Mouse (Mus musculus) lung, postnatal 25 days (tissue): ENCODE results near the gene Hoxd8.

Source experiments
- DNase-seq: peaks from one replicate; pipeline ENCODE4 v3.0.0; 2022; ENCODE audit warnings: low spot score

Hoxd8 gene

GRCm38 (mm10) chr2:74686301-74686987, 18.0 kb upstream of the Hoxd8 start:
- DNase-seq = peak; percentile 46

DNA sequence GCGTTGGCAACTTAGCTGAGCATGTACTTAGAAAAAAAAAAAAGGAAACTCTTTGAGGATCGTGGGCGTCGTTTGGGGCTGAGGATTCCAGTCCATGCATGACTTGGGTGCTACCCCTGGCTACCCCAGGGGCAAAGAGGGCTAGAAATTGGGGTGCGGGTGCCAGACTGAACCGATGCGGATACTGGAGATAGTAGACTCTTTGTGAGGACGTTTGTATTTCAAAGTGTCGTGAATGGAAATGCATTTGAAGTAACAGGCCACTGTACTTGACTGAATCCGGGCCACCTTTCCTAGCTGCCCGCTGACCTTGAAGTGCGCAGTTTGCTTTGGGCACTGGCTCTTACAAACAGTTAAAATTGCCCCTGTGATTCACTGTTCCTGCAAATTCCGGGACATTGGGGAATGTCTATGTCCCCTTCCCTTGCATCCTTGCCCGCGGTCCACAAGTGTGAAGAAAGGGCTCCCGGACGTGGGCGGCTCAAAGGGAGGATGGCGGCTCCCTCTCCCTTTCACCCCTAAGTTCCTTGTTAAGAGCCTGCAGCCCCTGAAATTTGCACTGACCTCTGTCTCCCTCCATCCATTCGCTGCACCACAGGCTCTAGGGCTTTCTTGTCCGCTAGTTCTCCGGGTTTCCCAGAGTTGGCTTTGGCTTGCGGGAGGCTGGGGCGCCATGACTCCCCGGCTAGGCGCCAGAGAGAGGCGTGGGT, 17.3 kb upstream of the Hoxd8 start:
- no peak for DNase-seq

DNA sequence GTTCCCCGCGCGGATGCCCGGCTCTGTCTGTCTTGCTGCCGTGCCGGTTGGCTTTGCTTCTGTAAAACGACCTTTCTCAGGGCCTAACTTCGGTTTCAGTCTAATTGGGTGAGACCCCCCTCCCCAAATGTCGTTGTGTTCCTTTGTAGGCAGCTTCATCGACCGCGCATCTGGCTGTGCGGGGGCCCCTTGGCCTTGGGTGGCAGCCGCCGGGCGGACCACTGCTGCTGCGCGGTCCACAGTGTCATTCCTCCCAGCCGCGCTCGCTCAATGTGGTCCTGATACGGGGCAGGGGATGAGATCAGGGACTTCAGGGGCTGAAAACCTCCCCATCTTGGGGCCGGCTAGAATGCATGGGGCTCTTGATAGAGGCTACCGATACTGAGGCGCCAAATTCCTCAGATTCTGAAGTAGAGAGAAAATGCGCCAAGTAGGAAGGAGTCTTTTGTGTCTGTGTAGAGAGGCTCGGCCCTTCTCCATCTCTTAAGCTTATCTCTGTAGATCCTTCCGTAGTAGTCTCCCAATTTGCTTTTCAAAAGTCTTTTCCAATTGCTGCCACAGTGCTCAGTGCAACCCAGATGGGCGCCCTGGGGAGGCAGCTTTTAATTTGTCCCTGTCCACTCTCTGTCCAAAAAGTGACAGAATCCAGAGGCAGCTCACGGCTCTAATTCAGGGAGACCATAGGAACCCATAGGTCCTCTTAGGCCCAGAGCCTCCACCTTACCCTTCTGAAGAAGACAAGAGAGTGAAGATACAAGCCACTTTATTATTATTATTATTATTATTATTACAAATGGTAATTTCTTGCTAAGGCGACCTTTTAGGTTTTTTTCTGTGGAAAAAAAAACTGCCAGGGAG, 16.5 kb upstream of the Hoxd8 start:
- no peak for DNase-seq

DNA sequence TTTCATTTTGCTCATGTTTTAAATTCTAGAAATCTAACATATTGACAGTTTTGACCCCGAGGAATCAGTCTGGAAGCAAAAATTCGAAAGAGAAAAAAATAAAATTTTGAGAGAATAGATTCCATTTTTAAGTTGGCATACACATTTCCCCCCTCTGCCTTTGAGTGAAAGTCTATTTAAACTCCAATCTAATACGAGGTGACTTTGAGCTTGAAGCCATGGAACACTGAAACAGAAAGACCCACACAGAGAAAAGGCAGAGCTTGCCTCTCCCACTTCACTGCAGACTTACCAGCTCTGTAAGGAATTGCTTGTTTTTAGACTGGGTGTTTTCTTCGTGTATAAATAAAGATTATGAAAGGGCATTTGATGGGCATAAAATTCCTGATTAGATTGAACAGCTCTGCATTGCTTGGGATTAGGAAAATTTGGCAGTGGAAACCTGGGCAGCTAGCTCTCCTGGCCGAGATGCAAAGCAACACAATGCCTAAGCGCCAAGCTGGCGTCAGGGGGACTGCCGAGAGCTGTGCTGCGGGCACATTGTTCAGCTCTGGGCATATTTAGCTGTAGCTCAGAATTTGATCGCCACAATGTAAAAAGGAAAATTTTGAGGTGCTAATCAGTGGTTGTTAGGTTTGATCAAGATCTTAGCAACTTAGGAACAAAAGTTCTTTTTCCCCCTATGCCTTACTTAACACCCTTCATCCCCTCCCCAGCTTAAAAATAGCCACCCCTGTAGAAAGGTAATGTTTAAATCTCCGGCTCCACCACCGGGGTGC, 15.4 kb upstream of the Hoxd8 start:
- DNase-seq = no peak

DNA sequence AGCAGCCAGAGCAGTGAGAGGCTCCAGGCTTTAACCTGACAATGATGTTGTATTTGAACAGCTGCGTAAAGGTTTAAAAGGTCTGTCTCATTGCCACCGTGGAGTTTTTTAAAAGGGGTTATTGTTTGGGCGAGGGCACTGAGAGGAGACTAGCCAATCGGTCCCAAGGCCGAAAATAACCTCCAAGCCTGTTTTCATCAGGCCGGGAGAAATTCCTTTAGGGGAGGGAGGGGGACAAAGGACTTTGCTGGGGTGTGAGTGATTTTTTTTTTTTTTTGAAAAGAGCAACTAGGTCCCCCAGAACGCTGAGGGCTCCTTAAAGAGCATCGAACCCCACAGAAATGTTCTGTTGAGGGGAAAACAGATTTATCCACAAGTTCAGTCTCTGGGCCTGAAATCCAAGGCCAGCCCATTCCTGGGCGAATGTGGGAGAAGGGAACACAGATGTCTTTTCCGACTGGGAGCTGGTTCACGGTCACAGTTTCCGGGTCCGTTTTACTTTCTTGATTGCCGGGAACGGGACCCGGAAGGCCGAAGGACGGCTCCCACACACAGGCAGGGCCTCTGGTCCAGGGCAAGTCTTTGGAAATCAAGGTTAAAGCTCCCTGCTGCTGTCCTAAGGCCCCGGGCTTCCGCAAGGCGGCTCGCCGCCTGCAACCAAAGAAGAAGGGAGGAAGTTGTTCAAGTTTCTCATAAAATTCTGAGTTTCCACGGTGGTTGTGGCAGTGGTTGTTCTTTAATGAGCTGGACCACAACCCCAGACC, 14.7 kb upstream of the Hoxd8 start:
- no peak for DNase-seq

DNA sequence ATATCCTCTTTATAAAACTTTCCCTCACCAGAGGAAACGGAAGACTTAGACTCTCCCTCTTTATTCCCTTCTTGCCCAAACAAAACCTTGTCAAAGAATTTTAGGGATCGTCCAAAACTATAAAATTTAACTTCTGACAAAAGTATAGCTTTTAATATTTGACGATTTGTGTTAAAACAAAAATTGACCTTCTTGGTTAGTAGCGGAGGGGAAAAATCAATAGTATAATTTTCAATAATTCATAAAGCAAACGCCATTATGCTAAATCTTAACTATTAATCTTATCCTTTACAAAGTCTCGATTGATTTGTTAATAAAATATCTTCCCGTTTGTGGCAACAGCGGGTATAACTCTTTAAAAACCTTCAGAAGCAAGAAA, 14.1 kb upstream of the Hoxd8 start:
- no peak for DNase-seq

DNA sequence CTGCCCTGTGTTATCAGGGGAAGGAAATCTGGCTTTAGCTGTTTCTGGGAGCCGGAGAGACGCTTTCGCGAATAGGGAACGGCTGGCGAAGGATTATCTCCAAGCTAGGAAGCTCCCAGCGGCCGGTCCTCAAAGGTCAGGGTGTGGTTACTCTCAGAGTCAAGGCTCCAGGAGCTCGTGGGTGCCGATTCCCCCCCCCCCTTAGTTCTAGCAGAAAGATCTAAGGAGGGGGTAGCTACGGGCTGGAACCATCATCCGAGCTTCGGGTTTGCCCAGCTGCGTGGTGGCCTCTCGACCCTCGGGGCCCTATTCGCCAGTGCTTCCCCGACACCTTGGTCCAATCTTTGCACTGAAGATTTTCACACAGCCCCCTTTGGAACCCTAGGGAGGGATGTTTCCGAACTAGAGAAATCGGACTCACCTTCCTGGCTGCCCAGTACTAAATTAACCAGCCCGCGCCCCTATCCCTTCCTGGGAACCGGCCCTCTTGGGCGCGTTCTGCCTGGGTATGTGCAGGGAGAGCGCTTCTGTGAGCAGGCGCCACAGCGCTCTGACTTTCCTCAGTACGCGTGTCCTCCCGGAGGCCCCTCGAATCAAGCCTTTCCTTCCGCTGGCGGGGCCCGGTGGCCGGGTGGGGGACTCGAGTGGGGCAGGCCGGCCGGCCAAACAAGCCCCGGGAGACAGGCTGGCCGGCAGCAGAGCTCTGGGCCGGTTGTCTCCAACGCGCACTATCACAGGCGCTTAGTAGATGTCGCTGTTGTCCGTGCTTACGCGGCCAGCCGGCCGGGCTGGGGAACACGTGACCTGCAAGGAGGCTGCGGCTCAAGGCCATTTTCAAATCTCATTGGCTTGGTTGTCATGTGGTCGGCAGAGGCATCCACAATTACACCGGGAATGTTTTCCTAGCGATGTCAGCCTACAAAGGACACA, 13.1 kb upstream of the Hoxd8 start, which contains the start of gene Hoxd10:
TSS of gene Hoxd10 (plus strand) at position 903 of the 930 bp plus-strand sequence.
- no peak for DNase-seq

DNA sequence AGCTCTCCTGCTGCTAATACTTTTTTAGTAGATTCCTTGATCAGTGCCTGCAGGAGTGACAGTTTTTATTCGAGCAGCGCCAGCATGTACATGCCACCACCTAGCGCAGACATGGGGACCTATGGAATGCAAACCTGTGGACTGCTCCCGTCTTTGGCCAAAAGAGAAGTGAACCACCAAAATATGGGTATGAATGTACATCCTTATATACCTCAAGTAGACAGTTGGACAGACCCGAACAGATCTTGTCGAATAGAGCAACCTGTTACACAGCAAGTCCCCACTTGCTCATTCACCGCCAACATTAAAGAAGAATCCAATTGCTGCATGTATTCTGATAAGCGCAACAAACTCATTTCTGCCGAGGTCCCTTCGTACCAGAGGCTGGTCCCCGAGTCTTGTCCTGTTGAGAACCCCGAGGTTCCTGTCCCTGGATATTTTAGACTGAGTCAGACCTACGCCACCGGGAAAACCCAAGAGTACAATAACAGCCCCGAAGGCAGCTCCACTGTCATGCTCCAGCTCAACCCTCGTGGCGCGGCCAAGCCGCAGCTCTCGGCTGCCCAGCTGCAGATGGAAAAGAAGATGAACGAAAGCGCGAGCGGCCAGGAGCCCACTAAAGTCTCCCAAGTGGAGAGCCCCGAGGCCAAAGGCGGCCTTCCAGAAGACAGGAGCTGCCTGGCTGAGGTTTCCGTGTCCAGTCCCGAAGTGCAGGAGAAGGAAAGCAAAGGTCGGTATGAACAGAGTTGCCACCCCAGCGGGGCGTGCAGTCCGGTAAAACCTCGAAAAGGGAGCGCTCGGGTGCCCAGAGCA, 12.2 kb upstream of the Hoxd8 start:
- no peak for DNase-seq

DNA sequence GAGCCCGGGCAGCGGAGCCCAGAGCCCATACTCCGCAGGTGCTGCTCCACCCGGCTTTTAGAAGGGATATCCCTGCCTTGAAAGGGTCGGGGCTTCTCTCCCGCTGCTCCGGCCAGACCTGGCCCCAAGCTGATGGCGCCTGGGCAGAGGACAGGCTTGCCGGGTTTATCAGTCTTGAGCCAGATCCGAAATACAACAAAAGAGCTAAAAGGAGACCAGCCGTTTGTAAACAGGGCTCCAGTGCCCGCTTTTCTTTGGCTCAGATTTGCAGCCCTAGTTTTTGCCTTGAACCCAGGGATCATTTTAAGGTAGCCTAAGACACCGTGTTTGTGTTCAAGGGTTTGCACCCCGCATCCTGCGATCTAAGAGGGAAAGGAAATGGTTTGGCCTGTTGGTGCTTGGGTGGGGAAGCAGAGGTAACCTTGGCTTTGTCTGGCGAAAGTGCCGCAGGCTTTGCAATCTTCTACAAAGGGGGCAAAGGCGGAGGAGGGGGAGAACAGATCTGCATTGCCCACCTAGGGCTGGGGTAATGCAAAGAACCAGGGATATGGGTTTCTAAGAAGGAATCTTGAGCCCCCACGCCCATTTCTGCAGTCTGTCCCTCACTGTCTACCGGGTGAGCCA, 11.5 kb upstream of the Hoxd8 start:
- no peak for DNase-seq

GRCm38 (mm10) chr2:74693432-74693827, 11.0 kb upstream of the Hoxd8 start:
- DNase-seq = no peak

DNA sequence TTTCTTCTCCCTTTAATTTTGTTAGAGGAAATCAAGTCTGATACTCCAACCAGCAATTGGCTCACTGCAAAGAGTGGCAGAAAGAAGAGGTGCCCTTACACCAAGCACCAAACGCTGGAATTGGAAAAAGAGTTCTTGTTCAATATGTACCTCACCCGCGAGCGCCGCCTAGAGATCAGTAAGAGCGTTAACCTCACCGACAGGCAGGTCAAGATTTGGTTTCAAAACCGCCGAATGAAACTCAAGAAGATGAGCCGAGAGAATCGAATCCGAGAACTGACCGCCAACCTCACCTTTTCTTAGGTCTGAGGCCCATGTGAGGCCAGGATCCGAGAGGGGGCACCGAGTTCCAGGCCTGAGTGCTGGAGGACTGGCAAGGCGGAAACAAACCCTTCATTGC, 10.3 kb upstream of the Hoxd8 start:
- DNase-seq = no peak

DNA sequence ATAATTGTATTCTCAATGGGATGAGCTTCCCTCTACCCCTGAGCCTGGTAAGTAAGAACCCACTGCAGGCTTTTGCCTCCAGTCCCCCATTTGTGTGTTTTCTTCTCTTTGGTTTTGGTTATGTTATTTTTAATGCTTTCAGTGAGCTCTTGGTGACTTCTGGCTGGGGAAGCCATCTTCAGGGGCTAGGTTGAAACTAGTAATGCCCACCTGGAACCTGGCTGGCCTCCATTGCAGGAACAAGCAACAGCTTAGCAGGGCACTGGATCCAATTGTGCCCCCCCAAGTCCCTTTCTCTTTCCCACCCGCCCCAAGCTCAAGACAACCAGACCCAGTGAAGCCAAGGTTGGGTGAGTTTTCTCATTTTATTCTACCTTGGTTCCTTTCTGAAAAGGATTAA, 9.0 kb upstream of the Hoxd8 start:
- DNase-seq = no peak

GRCm38 (mm10) chr2:74695813-74696430, 8.5 kb upstream of the Hoxd8 start:
- no peak for DNase-seq

DNA sequence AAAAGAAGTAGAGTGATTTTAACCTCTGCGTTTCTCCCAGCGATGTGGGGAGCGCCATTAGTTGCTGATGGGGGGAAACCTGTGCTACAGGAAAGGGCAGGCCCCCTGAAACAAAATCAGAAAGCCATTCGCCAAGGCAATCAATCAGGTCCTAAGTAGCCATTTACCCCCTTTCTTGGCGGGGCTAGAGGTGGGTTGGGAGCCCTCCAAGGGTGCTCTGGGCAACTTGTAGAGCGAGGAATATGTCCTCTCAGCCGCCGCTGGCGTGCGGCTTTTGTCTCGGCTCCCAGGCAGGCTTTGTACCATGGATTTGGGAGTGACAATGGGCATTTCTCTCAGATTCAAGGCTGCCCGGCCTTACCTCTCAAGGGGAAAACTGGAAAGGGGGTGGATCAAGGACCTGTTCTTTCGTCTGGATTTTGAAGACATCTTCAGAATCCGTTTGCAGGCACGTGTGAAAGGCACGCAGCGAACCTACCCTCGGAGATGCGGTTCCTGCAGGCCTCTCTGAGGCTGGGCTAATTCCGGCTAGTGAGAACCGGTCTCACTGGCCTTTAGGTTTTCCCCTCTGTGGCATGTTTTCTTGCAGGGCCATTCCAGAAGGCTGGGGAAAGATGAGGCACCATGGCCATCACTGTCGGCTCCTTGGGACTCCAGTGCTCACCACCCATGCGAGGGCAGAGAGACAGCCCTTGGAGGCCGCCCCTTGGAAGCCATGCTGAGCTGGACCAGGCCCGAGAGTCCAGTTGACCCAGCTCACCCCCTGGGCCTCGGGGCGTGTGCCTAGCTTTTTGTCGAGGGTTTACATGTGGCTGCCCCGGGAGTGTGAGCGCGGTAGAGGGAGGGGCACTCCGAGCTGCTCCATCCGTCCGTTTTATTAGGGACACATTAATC, 7.7 kb upstream of the Hoxd8 start:
- DNase-seq = no peak

GRCm38 (mm10) chr2:74697567-74698121, 6.8 kb upstream of the Hoxd8 start, which contains the start of gene Hoxd9:
Gene Hoxd9, plus strand, starts transcription at chr2:74697727.
- DNase-seq = no peak

- no peak for DNase-seq
These were observed 6.0 kb upstream of the Hoxd8 start for GRCm38 (mm10) chr2:74698201-74699052.
